Mouse (Mus musculus) MEL (cell line): ENCODE data around the gene Olfml3. TPM values are rescaled to one million over a fixed set of nuclear protein-coding genes. Genes with fewer than 3 reads are reported as not detected.

Experiments
- DNase-seq: peaks from one replicate; pipeline ENCODE4 v3.0.0; 2011; ENCODE audit warnings: low read depth, low spot score
- H3K27ac ChIP-seq: 2 replicates; pipeline ENCODE4 v1.5.1; 2012; ENCODE audit warnings: low read depth, mild to moderate bottlenecking, control low read depth, low read length, moderate library complexity; ENCODE audit not compliant: control insufficient read depth
- H3K27me3 ChIP-seq, 2 experiments: fragments of 150-350 bp in 1 of 2; sonication (generic) in 1 of 2; 2 replicates each; pipeline ENCODE4 v1.6.1; 2012; ENCODE audit warnings: low read length in 2 of 2, mild to moderate bottlenecking in 2 of 2, improper control_type of control experiment in 1 of 2, moderate library complexity in 1 of 2; ENCODE audit not compliant: insufficient read depth in 2 of 2, control insufficient read depth in 1 of 2
- H3K36me3 ChIP-seq, 2 experiments: 2 replicates each; pipeline ENCODE4 v1.6.1; 2012 to 2014; ENCODE audit warnings: low read length in 2 of 2, improper control_type of control experiment in 1 of 2, inconsistent platforms in 1 of 2, mild to moderate bottlenecking in 1 of 2; ENCODE audit not compliant: insufficient read depth in 2 of 2, control insufficient read depth in 1 of 2
- H3K4me1 ChIP-seq, 2 experiments: fragments of 150-350 bp in 1 of 2; sonication (generic) in 1 of 2; 2 replicates each; pipeline ENCODE4 v1.6.1; 2012; ENCODE audit warnings: low read length in 2 of 2, improper control_type of control experiment in 1 of 2, mild to moderate bottlenecking in 1 of 2; ENCODE audit not compliant: insufficient read depth in 2 of 2, control insufficient read depth in 1 of 2
- H3K4me3 ChIP-seq, 2 experiments: fragments of 150-350 bp in 1 of 2; sonication (generic) in 1 of 2; 2 replicates each; pipeline ENCODE4 v1.5.1; 2012; ENCODE audit warnings: low read depth in 2 of 2, low read length in 2 of 2, mild to moderate bottlenecking in 2 of 2, moderate library complexity in 2 of 2, control low read depth in 1 of 2, improper control_type of control experiment in 1 of 2; ENCODE audit not compliant: control insufficient read depth in 1 of 2, insufficient read depth in 1 of 2
- H3K79me2 ChIP-seq: 2 replicates; pipeline ENCODE4 v1.6.1; 2012; ENCODE audit warnings: mild to moderate bottlenecking, low read length, moderate library complexity; ENCODE audit not compliant: control insufficient read depth, poor library complexity, insufficient read depth
- H3K9ac ChIP-seq: 2 replicates; pipeline ENCODE4 v1.6.1; 2012; ENCODE audit warnings: low read depth, mild to moderate bottlenecking, control low read depth, low read length, moderate library complexity; ENCODE audit not compliant: control insufficient read depth, poor library complexity, severe bottlenecking
- H3K9me3 ChIP-seq: fragments of 150-350 bp; sonication (generic); replicated peaks from 2 replicates; pipeline ENCODE4 v1.6.1; 2012; ENCODE audit warnings: mild to moderate bottlenecking, low read length, improper control_type of control experiment, moderate library complexity; ENCODE audit not compliant: insufficient read depth
- BHLHE40 ChIP-seq: IDR thresholded peaks from 2 replicates; pipeline ENCODE4 v1.6.1; 2012; ENCODE audit warnings: low read depth, mild to moderate bottlenecking, inconsistent platforms, low read length, improper control_type of control experiment, borderline replicate concordance
- CHD1 ChIP-seq: IDR thresholded peaks from 2 replicates; pipeline ENCODE4 v1.6.1; 2012; ENCODE audit warnings: low read depth, mild to moderate bottlenecking, inconsistent platforms, low read length, improper control_type of control experiment
- CHD2 ChIP-seq: IDR thresholded peaks from 2 replicates; pipeline ENCODE4 v1.6.1; 2011; ENCODE audit warnings: low read length, improper control_type of control experiment
- E2F4 ChIP-seq: IDR thresholded peaks from 2 replicates; pipeline ENCODE4 v1.6.1; 2011; ENCODE audit warnings: low read depth, low read length, improper control_type of control experiment, borderline replicate concordance
- ELF1 ChIP-seq: IDR thresholded peaks from 2 replicates; pipeline ENCODE4 v1.6.1; 2014; ENCODE audit warnings: low read depth, mild to moderate bottlenecking, inconsistent platforms, low read length, improper control_type of control experiment, moderate library complexity
- EP300 ChIP-seq, 2 experiments: IDR thresholded peaks; 2 replicates each; pipeline ENCODE4 v1.6.1; 2011; ENCODE audit warnings: improper control_type of control experiment in 2 of 2, low read length in 2 of 2, low read depth in 1 of 2, mild to moderate bottlenecking in 1 of 2
- GATA1 ChIP-seq: IDR thresholded peaks from 2 replicates; pipeline ENCODE4 v1.6.1; 2011; ENCODE audit warnings: low read depth, low read length, improper control_type of control experiment
- JUND ChIP-seq: IDR thresholded peaks from 2 replicates; pipeline ENCODE4 v1.6.1; 2011; ENCODE audit warnings: low read depth, mild to moderate bottlenecking, improper control_type of control experiment, low read length
- KAT2A ChIP-seq: conservative IDR thresholded peaks from 2 replicates; pipeline ENCODE4 v1.6.1; 2012; ENCODE audit warnings: low read depth, low read length, improper control_type of control experiment, inconsistent platforms
- MAX ChIP-seq: IDR thresholded peaks from 2 replicates; pipeline ENCODE4 v1.6.1; 2011; ENCODE audit warnings: low read length, improper control_type of control experiment
- MEF2A ChIP-seq: IDR thresholded peaks from 2 replicates; pipeline ENCODE4 v1.6.1; 2014; ENCODE audit warnings: low read depth, mild to moderate bottlenecking, inconsistent platforms, low read length, improper control_type of control experiment; ENCODE audit not compliant: poor library complexity, insufficient replicate concordance, severe bottlenecking; ENCODE audit errors: extremely low read depth
- MXI1 ChIP-seq: IDR thresholded peaks from 2 replicates; pipeline ENCODE4 v1.6.1; 2011; ENCODE audit warnings: mild to moderate bottlenecking, low read depth, low read length, improper control_type of control experiment
- MYB ChIP-seq: IDR thresholded peaks from 2 replicates; pipeline ENCODE4 v1.6.1; 2011; ENCODE audit warnings: mild to moderate bottlenecking, low read depth, low read length, improper control_type of control experiment
- NELFE ChIP-seq: IDR thresholded peaks from 2 replicates; pipeline ENCODE4 v1.6.1; 2011; ENCODE audit warnings: low read depth, low read length, improper control_type of control experiment
- NRF1 ChIP-seq: IDR thresholded peaks from 2 replicates; pipeline ENCODE4 v1.6.1; 2014; ENCODE audit warnings: low read depth, mild to moderate bottlenecking, inconsistent platforms, low read length, improper control_type of control experiment, moderate library complexity; ENCODE audit not compliant: poor library complexity, insufficient read depth, severe bottlenecking
- POLR2A ChIP-seq, 2 experiments: IDR thresholded peaks; 2 replicates each; pipeline ENCODE4 v1.6.1; 2011 to 2012; ENCODE audit warnings: low read length in 2 of 2, mild to moderate bottlenecking in 2 of 2, control low read depth in 1 of 2, improper control_type of control experiment in 1 of 2, low read depth in 1 of 2, moderate library complexity in 1 of 2; ENCODE audit not compliant: control insufficient read depth in 1 of 2, insufficient read depth in 1 of 2, poor library complexity in 1 of 2
- POLR2AphosphoS2 ChIP-seq: IDR thresholded peaks from 2 replicates; pipeline ENCODE4 v1.6.1; 2011; ENCODE audit warnings: low read length, improper control_type of control experiment
- POLR2AphosphoS5 ChIP-seq: IDR thresholded peaks from 2 replicates; pipeline ENCODE4 v1.6.1; 2012; ENCODE audit warnings: low read depth, borderline replicate concordance, mild to moderate bottlenecking, inconsistent platforms, low read length, moderate library complexity, mixed read lengths
- RCOR1 ChIP-seq: IDR thresholded peaks from 2 replicates; pipeline ENCODE4 v1.6.1; 2012; ENCODE audit warnings: low read depth, mild to moderate bottlenecking, inconsistent platforms, low read length, improper control_type of control experiment
- SIN3A ChIP-seq: IDR thresholded peaks from 2 replicates; pipeline ENCODE4 v1.6.1; 2012; ENCODE audit warnings: low read length, improper control_type of control experiment, inconsistent platforms
- SMC3 ChIP-seq: IDR thresholded peaks from 2 replicates; pipeline ENCODE4 v1.6.1; 2011; ENCODE audit warnings: low read depth, low read length, improper control_type of control experiment
- TCF12 ChIP-seq: IDR thresholded peaks from 2 replicates; pipeline ENCODE4 v1.6.1; 2014; ENCODE audit warnings: low read depth, mild to moderate bottlenecking, inconsistent platforms, low read length, improper control_type of control experiment, moderate library complexity
- USF2 ChIP-seq, 2 experiments: IDR thresholded peaks; 2 replicates each; pipeline ENCODE4 v1.6.1; 2011 to 2012; ENCODE audit warnings: improper control_type of control experiment in 2 of 2, low read length in 2 of 2, borderline replicate concordance in 1 of 2, inconsistent platforms in 1 of 2, low read depth in 1 of 2, mild to moderate bottlenecking in 1 of 2; ENCODE audit not compliant: insufficient read depth in 1 of 2
- ZC3H11A ChIP-seq: IDR thresholded peaks from 2 replicates; pipeline ENCODE4 v1.6.1; 2012; ENCODE audit warnings: low read depth, mild to moderate bottlenecking, inconsistent platforms, low read length, improper control_type of control experiment
- ZMIZ1 ChIP-seq: IDR thresholded peaks from 2 replicates; pipeline ENCODE4 v1.6.1; 2012; ENCODE audit warnings: low read depth, mild to moderate bottlenecking, inconsistent platforms, low read length, improper control_type of control experiment, moderate library complexity
- polyA plus RNA-seq, 2 experiments: library from polyadenylated mRNA; stranded (reverse) in 1 of 2; unstranded in 1 of 2; fragments of >175 nt in 1 of 2; fragments of >200 nt in 1 of 2; gene quantifications; 2 replicates each; pipeline versions ENCODE4 v1.2.1 to v1.2.4; 2012; ENCODE audit warnings: low replicate concordance in 2 of 2, low read depth in 1 of 2; ENCODE audit not compliant: insufficient read length in 2 of 2, insufficient read depth in 1 of 2, missing spikeins in 1 of 2
- total RNA-seq: library from RNA; depleted of rRNA; stranded (reverse); fragments of 300-350 nt; gene quantifications from 2 replicates; pipeline ENCODE4 v1.2.3, GENCODE M21; 2012

Olfml3 gene
- total and polyA plus RNA-seq, 3 experiments, result 0.08 to 0.18 TPM; not detected in 1

DNA sequence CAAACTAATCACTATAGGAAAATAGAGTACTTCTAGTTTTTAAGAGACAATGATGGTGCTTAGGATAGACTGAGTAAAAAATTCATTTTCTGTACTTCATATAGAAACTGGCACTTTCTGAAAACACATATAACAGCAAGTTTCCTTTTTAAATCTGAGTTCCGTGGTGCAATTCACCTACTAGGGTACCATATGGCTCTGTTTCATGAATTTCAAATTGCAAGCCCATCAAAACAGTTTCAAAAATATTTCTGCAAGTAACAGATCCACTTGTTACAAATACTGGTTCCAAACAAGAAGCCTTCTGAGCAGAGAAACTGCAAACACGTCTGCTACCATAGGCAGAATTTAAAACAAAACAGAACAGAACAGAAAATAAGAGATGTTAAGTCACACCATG is 13.8 kb upstream of the Olfml3 start:
- Histone ChIP-seq H3K4me3 (no peak overlapping the region), H3K9ac (no peak overlapping the region), H3K27me3 (no peaks in the 10 kb centered on the region), H3K4me1 (peaks cover 0 to 3% of the 10 kb centered on the region in 2 experiments; a peak in 1 of 4 replicates), H3K9me3 (no peaks in the 10 kb centered on the region), H3K36me3 (peaks cover 0 to 18% of the 10 kb centered on the region in 2 experiments; a peak in 3 of 4 replicates), H3K79me2 (no peaks in the 10 kb centered on the region), H3K27ac (no peak overlapping the region)
- DNase-seq, result no peak
- TF ChIP-seq ZC3H11A (no peak), NRF1 (no peak), RCOR1 (no peak), ZMIZ1 (no peak), POLR2A (IDR thresholded peaks at IDR 0.05; ENCODE audit: control insufficient read depth in 1 of 2, insufficient read depth in 1 of 2, low read depth in 1 of 2, low read length in 2 of 2, poor library complexity in 1 of 2) (no peak), MEF2A (no peak), ELF1 (no peak), POLR2AphosphoS2 (no peak), TCF12 (no peak), CHD2 (no peak), GATA1 (no peak), KAT2A (no peak), E2F4 (no peak), POLR2AphosphoS5 (no peak), MYB (no peak), CHD1 (no peak), BHLHE40 (no peak)

DNA sequence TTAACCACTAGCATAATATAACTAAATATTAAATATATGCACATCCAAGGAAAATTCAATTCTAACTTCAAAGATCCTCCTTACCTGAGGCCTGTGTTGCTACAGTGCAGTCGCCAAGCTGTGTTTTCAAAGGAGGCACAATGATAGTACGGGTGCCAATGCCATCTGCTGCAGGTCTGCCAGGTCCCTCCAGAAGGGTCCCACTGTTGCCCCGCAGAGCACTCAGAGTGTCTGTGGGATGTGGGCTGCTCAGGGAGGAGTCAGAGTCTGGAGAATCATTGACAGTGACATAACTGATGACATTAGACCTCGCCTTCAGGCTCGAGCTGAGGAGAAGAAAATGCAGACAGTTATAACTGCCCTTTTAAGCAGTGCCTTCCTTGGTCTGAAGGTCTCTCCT is 8.9 kb upstream of the Olfml3 start:
- Histone ChIP-seq H3K4me1 (peaks cover 3 to 8% of the 10 kb centered on the region in 2 experiments; a peak in 3 of 4 replicates), H3K79me2 (no peaks in the 10 kb centered on the region), H3K9ac (no peak overlapping the region), H3K4me3 (no peak overlapping the region), H3K27me3 (no peaks in the 10 kb centered on the region), H3K27ac (no peak overlapping the region), H3K36me3 (peaks cover 10 to 20% of the 10 kb centered on the region in 2 experiments)
- DNase-seq, result no peak
- TF ChIP-seq NELFE (no peak), CHD1 (no peak), SIN3A (no peak), POLR2AphosphoS5 (no peak), KAT2A (no peak), MYB (no peak), E2F4 (no peak), EP300 (IDR thresholded peaks at IDR 0.05; ENCODE audit: low read depth in 1 of 2, low read length in 2 of 2) (no peak), MEF2A (no peak), BHLHE40 (no peak), MXI1 (no peak), NRF1 (no peak), USF2 (IDR thresholded peaks at IDR 0.05; ENCODE audit: borderline replicate concordance in 1 of 2, insufficient read depth in 1 of 2, low read depth in 1 of 2, low read length in 2 of 2) (no peak), MAX (no peak), SMC3 (no peak), JUND (no peak), POLR2A (IDR thresholded peaks at IDR 0.05; ENCODE audit: control insufficient read depth in 1 of 2, insufficient read depth in 1 of 2, low read depth in 1 of 2, low read length in 2 of 2, poor library complexity in 1 of 2) (no peak), ZMIZ1 (no peak)
- TF ChIP-seq, all 39 proteins: peak for 0
- no peaks in the 10 kb centered on the region for H3K9me3 ChIP-seq
